Mouse (Mus musculus): Measurements from ENCODE around the gene Tbx2.

GRCm38 (mm10) chr11:85844144-85844965 lies 12.0 kb downstream of the Tbx2 start:
- TF ChIP-seq CTCF (IDR thresholded peaks at IDR 0.05; ENCODE audit: control insufficient read depth, insufficient read depth, insufficient read length) (peak; percentile 91), MAX (IDR thresholded peaks at IDR 0.05) (no peak), CEBPB (IDR thresholded peaks at IDR 0.05; ENCODE audit: low read depth) (no peak), MYOG (IDR thresholded peaks at IDR 0.05; ENCODE audit: control insufficient read depth, extremely low read depth, insufficient read length) (no peak)
